Mouse (Mus musculus) activated CD4-positive, CD25-positive, alpha-beta regulatory T cell, adult 9 weeks (primary cell): ENCODE data around the gene Nid2. TPM values are rescaled to one million over a fixed set of nuclear protein-coding genes. Genes with fewer than 3 reads are reported as not detected.

Source experiments
- polyA plus RNA-seq: library from polyadenylated mRNA; unstranded; fragments of 100-300 nt; shearing (Covaris generic); gene quantifications from one replicate; pipeline ENCODE4 v1.2.1, GENCODE M21; 2017

Nid2 gene
- 2.7 TPM for polyA plus RNA-seq

GRCm38 (mm10) chr14:19751025-19751771 is at the start of gene Nid2:
Gene Nid2, plus strand, starts transcription at chr14:19751265.

GRCm38 (mm10) chr14:19823321-19824142 is 72.5 kb downstream of the Nid2 start, which contains the start of gene Rtraf:
Gene Rtraf, minus strand, starts transcription at chr14:19823824.

Other genes starting within 250 kb of the Nid2 start
- gene Gm2244, start 201.3 kb upstream of the Nid2 start, polyA plus RNA-seq, result 0.42 TPM
- 7.9 TPM for gene Gm2237, start 166.1 kb upstream of the Nid2 start, polyA plus RNA-seq
- not detected for gene Gm5458, start 148.7 kb upstream of the Nid2 start, polyA plus RNA-seq
- gene Rtraf, start 72.6 kb downstream of the Nid2 start, polyA plus RNA-seq, result 135 TPM
- 87.2 TPM for gene Gng2, start 226.4 kb downstream of the Nid2 start, polyA plus RNA-seq